Mouse (Mus musculus) olfactory bulb, adult 2 months (tissue): ENCODE results near the gene Ms4a4c.

Experiments
- CTCF ChIP-seq: fragments of 200-500 bp; IDR thresholded peaks from 2 replicates; pipeline ENCODE4 v1.5.1; 2012; ENCODE audit warnings: low read depth, mild to moderate bottlenecking, low read length, moderate library complexity; ENCODE audit not compliant: insufficient read depth
- POLR2A ChIP-seq: fragments of 200-500 bp; IDR thresholded peaks from 2 replicates; pipeline ENCODE4 v1.6.1; 2012; ENCODE audit warnings: mild to moderate bottlenecking, low read depth, low read length, moderate library complexity; ENCODE audit not compliant: insufficient read depth

DNA sequence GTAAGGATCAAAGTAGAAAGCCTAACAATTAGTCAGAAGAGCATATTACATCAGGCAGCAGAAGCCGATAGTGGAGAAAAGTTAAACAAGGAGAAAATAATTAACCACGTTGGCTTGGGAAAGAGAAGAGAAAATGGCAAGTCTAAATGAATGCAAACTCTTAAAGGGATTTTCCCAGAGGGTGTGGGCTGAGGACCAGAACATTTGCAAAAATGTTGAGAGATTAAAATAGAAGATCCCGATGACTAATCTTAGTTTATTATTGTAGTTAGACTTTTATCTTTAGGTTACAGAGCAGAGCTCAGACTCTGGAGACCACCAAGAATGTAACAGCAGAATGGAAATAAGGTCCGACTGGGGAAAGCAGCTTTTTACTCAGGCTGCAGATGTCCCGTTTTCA lies 61.9 kb downstream of the Ms4a4c start:
- no peak for TF ChIP-seq CTCF
- TF ChIP-seq POLR2A: no peak
